Mouse (Mus musculus): ENCODE measurements around the gene Pgf. TPM values are rescaled to one million over a fixed set of nuclear protein-coding genes. Genes with fewer than 3 reads are reported as not detected.

Gene Pgf
- total and polyA plus RNA-seq, 3 experiments, result 0.46 TPM; not detected in 2

DNA sequence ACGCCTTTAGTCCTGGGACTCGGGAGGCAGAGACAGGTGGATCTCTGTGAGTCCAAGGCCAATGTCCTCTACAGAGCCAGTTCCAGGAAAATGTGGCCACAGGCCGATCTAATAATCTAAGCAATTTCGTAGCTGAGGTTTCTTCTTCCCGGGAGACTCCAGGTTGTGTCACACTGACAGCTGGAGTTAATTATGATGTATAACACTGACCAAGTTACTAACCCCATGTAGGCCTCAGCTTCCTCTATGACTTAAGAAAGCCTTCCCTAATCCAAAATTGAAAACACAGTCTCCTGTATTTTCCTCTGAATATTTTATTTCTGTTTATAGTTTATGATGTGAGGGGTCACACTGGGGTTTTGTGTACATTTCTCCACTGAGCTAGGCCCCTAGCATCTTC is 37.4 kb upstream of the Pgf start:
- no peak for TF ChIP-seq MYC (IDR thresholded peaks at IDR 0.05; ENCODE audit: low read depth, low read length)
- no peak for TF ChIP-seq RCOR1 (IDR thresholded peaks at IDR 0.05; ENCODE audit: low read depth, low read length)
- no peak for TF ChIP-seq MAX (IDR thresholded peaks at IDR 0.05; ENCODE audit: low read length)
- no peak for TF ChIP-seq POLR2AphosphoS5 (IDR thresholded peaks at IDR 0.05; ENCODE audit: borderline replicate concordance, low read depth, low read length)
- TF ChIP-seq TAL1 (IDR thresholded peaks at IDR 0.05; ENCODE audit: low read length), result no peak
- no peak for TF ChIP-seq ZC3H11A (IDR thresholded peaks at IDR 0.05; ENCODE audit: low read depth, low read length)

GRCm38 (mm10) chr12:85208687-85209199 is 31.2 kb upstream of the Pgf start:
- H3K27me3 ChIP-seq (ENCODE audit: control insufficient read depth in 1 of 2, insufficient read depth in 2 of 2, low read length in 2 of 2), result peaks cover 2 to 6% of the 10 kb centered on the region in 2 experiments; a peak in 3 of 4 replicates
- no peaks in the 10 kb centered on the region for H3K36me3 ChIP-seq (ENCODE audit: control insufficient read depth in 1 of 2, insufficient read depth in 2 of 2, low read length in 2 of 2)
- H3K79me2 ChIP-seq (ENCODE audit: control insufficient read depth, insufficient read depth, low read length, poor library complexity), result no peaks in the 10 kb centered on the region
- H3K4me3 ChIP-seq (ENCODE audit: control insufficient read depth in 1 of 2, insufficient read depth in 1 of 2, low read depth in 2 of 2, low read length in 2 of 2), result no peak overlapping the region
- no peak overlapping the region for H3K27ac ChIP-seq (ENCODE audit: control insufficient read depth, low read depth, low read length)
- no peak overlapping the region for H3K9ac ChIP-seq (ENCODE audit: control insufficient read depth, low read depth, low read length, poor library complexity, severe bottlenecking)
- TF ChIP-seq JUND (IDR thresholded peaks at IDR 0.05; ENCODE audit: low read depth, low read length) (no peak), USF1 (IDR thresholded peaks at IDR 0.05; ENCODE audit: low read depth, low read length) (no peak), CHD1 (IDR thresholded peaks at IDR 0.05; ENCODE audit: low read depth, low read length) (no peak), ELF1 (IDR thresholded peaks at IDR 0.05; ENCODE audit: low read depth, low read length) (no peak), KAT2A (conservative IDR thresholded peaks at IDR 0.05; ENCODE audit: low read depth, low read length) (no peak), MYB (IDR thresholded peaks at IDR 0.05; ENCODE audit: low read depth, low read length) (no peak), TBP (IDR thresholded peaks at IDR 0.05; ENCODE audit: low read depth, low read length) (no peak), TAL1 (IDR thresholded peaks at IDR 0.05; ENCODE audit: low read length) (no peak), SMC3 (IDR thresholded peaks at IDR 0.05; ENCODE audit: low read depth, low read length) (no peak), GATA1 (IDR thresholded peaks at IDR 0.05; ENCODE audit: low read depth, low read length) (no peak), EP300 (IDR thresholded peaks at IDR 0.05; ENCODE audit: low read depth in 1 of 2, low read length in 2 of 2) (no peak), CTCF (IDR thresholded peaks at IDR 0.05 in 2 of 3, conservative IDR thresholded peaks at IDR 0.05 in 1 of 3; ENCODE audit: control insufficient read depth in 1 of 3, insufficient read depth in 1 of 3, low read depth in 2 of 3, low read length in 3 of 3, poor library complexity in 1 of 3, severe bottlenecking in 1 of 3) (no peak), TCF12 (IDR thresholded peaks at IDR 0.05; ENCODE audit: low read depth, low read length) (no peak), NELFE (IDR thresholded peaks at IDR 0.05; ENCODE audit: low read depth, low read length) (no peak), POLR2AphosphoS5 (IDR thresholded peaks at IDR 0.05; ENCODE audit: borderline replicate concordance, low read depth, low read length) (no peak), BHLHE40 (IDR thresholded peaks at IDR 0.05; ENCODE audit: borderline replicate concordance, low read depth, low read length) (no peak), RCOR1 (IDR thresholded peaks at IDR 0.05; ENCODE audit: low read depth, low read length) (no peak), MXI1 (IDR thresholded peaks at IDR 0.05; ENCODE audit: low read depth, low read length) (no peak), RAD21 (IDR thresholded peaks at IDR 0.05; ENCODE audit: low read depth, low read length) (no peak)
- no peaks in the 10 kb centered on the region for H3K9me3 ChIP-seq (replicated peaks; ENCODE audit: insufficient read depth, low read length)
- peaks cover 0 to 5% of the 10 kb centered on the region in 2 experiments; a peak in 1 of 4 replicates for H3K4me1 ChIP-seq (ENCODE audit: control insufficient read depth in 1 of 2, insufficient read depth in 2 of 2, low read length in 2 of 2)
- no peak for DNase-seq (ENCODE audit: low read depth, low spot score)

More for the DNA sequence above, 37.4 kb upstream of the Pgf start:
- H3K4me1 ChIP-seq (ENCODE audit: control insufficient read depth in 1 of 2, insufficient read depth in 2 of 2, low read length in 2 of 2), result peaks cover 0 to 9% of the 10 kb centered on the region in 2 experiments; a peak in 3 of 4 replicates
- peaks cover 5% of the 10 kb centered on the region for H3K79me2 ChIP-seq (ENCODE audit: control insufficient read depth, insufficient read depth, low read length, poor library complexity)
- no peaks in the 10 kb centered on the region for H3K36me3 ChIP-seq (ENCODE audit: control insufficient read depth in 1 of 2, insufficient read depth in 2 of 2, low read length in 2 of 2)
- H3K27ac ChIP-seq (ENCODE audit: control insufficient read depth, low read depth, low read length), result no peak overlapping the region
- peaks cover 2% of the 10 kb centered on the region in 2 experiments; a peak in 2 of 4 replicates for H3K27me3 ChIP-seq (ENCODE audit: control insufficient read depth in 1 of 2, insufficient read depth in 2 of 2, low read length in 2 of 2)
- H3K9ac ChIP-seq (ENCODE audit: control insufficient read depth, low read depth, low read length, poor library complexity, severe bottlenecking), result no peak overlapping the region
- no peak for DNase-seq (ENCODE audit: low read depth, low spot score)
- H3K9me3 ChIP-seq (replicated peaks; ENCODE audit: insufficient read depth, low read length), result no peaks in the 10 kb centered on the region
- H3K4me3 ChIP-seq (ENCODE audit: control insufficient read depth in 1 of 2, insufficient read depth in 1 of 2, low read depth in 2 of 2, low read length in 2 of 2), result no peak overlapping the region
